16 mouse cellular contexts compared by ENCODE assay signal in the genomic region with DNA sequence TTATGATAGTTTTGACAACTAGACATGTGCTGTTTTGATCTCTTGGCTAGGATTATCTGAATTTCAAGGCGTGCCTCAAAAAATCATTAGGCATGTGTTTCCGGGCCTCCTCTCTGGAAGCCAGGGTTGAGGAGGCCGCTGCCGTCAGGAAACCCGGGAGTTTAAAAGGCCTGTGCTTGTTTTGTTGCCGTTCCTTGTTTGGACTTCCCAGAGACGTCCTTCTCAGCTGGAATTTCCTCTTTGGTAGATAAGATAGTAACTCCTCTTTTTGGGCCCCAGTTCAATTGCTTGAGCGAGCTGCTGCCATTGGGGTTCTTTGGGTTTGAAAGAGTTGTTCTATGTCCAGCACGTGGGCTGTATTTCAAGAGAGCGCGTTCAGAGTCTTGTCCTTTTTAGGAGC. TPM values are rescaled to one million over a fixed set of nuclear protein-coding genes. Genes with fewer than 3 reads are reported as not detected.
A peak's percentile ranks its signal among the peaks of the same experiment; 100 is the strongest.
DNase-seq lines count a peak whose midpoint lies in the region; ATAC-seq and TF ChIP-seq lines count a peak whose summit lies in the region.
"Had no signal": no experiment of that assay in that cellular context is flagged by ENCODE, and none has a peak within 500 bp of the region (broad histone marks: within the 10 kb centered on the region; RNA-seq: fewer than 3 reads in every experiment).

No protein-coding gene starts in this region.

- no peaks in the 10 kb centered on the region for H3K4me1 ChIP-seq in kidney, adult 2 months (ENCODE audit: control insufficient read depth, insufficient read depth, low read length)
- no peaks in the 10 kb centered on the region for H3K4me1 ChIP-seq in kidney, embryonic 16.5 days (ENCODE audit: insufficient read depth, low read length)
- H3K4me1 ChIP-seq in heart, embryonic 10.5 days: peaks cover 21% of the 10 kb centered on the region
- H3K4me1 ChIP-seq in neural tube, embryonic 15.5 days: 0 out of 2 replicates have a peak, but pooled peaks cover 6% of the 10 kb centered on the region
- H3K4me1 ChIP-seq: intestine, embryonic 15.5 days; stomach, embryonic 15.5 days had no signal

- H3K36me3 ChIP-seq in kidney, adult 2 months (ENCODE audit: control insufficient read depth, insufficient read depth, low read length): no peaks in the 10 kb centered on the region
- peaks cover 37% of the 10 kb centered on the region for H3K36me3 ChIP-seq in kidney, embryonic 16.5 days (ENCODE audit: insufficient read depth, low read length)
- H3K36me3 ChIP-seq in heart, embryonic 10.5 days: peaks cover 62% of the 10 kb centered on the region
- no peaks in the 10 kb centered on the region for H3K36me3 ChIP-seq in neural tube, embryonic 15.5 days
- H3K36me3 ChIP-seq: intestine, embryonic 15.5 days; stomach, embryonic 15.5 days had no signal

- no peak for TF ChIP-seq POLR2A in kidney, adult 2 months (IDR thresholded peaks at IDR 0.05; ENCODE audit: low read depth, low read length)

- no peaks in the 10 kb centered on the region for H3K27me3 ChIP-seq in kidney, adult 2 months (replicated peaks; ENCODE audit: control insufficient read depth, insufficient read depth, low read length)
- no peaks in the 10 kb centered on the region for H3K27me3 ChIP-seq in kidney, embryonic 16.5 days (ENCODE audit: insufficient read depth, low read length)
- no peaks in the 10 kb centered on the region for H3K27me3 ChIP-seq in heart, embryonic 10.5 days (ENCODE audit: insufficient read depth, poor library complexity, severe bottlenecking)
- H3K27me3 ChIP-seq in neural tube, embryonic 15.5 days (replicated peaks): no peaks in the 10 kb centered on the region
- H3K27me3 ChIP-seq: intestine, embryonic 15.5 days; stomach, embryonic 15.5 days had no signal

- no peak for TF ChIP-seq CTCF in kidney, adult 2 months (conservative IDR thresholded peaks at IDR 0.05; ENCODE audit: insufficient read depth, insufficient read length, low read depth, low read length)

- H3K4me3 ChIP-seq in kidney, adult 2 months (ENCODE audit: insufficient read depth, low read depth, low read length): no peak overlapping the region
- H3K4me3 ChIP-seq in kidney, embryonic 16.5 days (ENCODE audit: low read length): no peak overlapping the region
- no peak overlapping the region for H3K4me3 ChIP-seq in heart, embryonic 10.5 days
- no peak overlapping the region for H3K4me3 ChIP-seq in neural tube, embryonic 15.5 days (replicated peaks)
- H3K4me3 ChIP-seq: hindbrain, embryonic 10.5 days; intestine, embryonic 15.5 days; stomach, embryonic 15.5 days had no signal

- no peak for ATAC-seq in kidney, embryonic 16.5 days (ENCODE audit: low FRiP score, low TSS enrichment)
- no peak for ATAC-seq in neural tube, embryonic 15.5 days (ENCODE audit: low FRiP score)
- ATAC-seq: intestine, embryonic 15.5 days had no signal

- H3K9me3 ChIP-seq in kidney, embryonic 16.5 days (ENCODE audit: low read length): no peaks in the 10 kb centered on the region
- no peaks in the 10 kb centered on the region for H3K9me3 ChIP-seq in heart, embryonic 10.5 days
- H3K9me3 ChIP-seq in neural tube, embryonic 15.5 days (replicated peaks): no peaks in the 10 kb centered on the region
- H3K9me3 ChIP-seq: hindbrain, embryonic 10.5 days; intestine, embryonic 15.5 days; stomach, embryonic 15.5 days had no signal

- H3K27ac ChIP-seq in kidney, adult 2 months (ENCODE audit: insufficient read depth, low read depth, low read length): peak overlapping the region; percentile 90
- H3K27ac ChIP-seq in kidney, embryonic 16.5 days (ENCODE audit: low read length): no peak overlapping the region
- H3K27ac ChIP-seq in heart, embryonic 10.5 days: peak overlapping the region; percentile 63
- H3K27ac ChIP-seq in neural tube, embryonic 15.5 days (replicated peaks): no peak overlapping the region
- H3K27ac ChIP-seq: hindbrain, embryonic 10.5 days; intestine, embryonic 15.5 days; stomach, embryonic 15.5 days had no signal

- DNase-seq in kidney, adult 2 months: peak; percentile 58
- no peak for DNase-seq in heart, embryonic 10.5 days (ENCODE audit: low spot score)
- DNase-seq in kidney, postnatal 10 days: peak; percentile 31
- peak; percentile 38 for DNase-seq in lung, postnatal 10 days
- DNase-seq in spleen, postnatal 4 days (ENCODE audit: low spot score in 2 of 2): no peak
- DNase-seq in natural killer cell, adult 2 months (ENCODE audit: low spot score in 2 of 2): no peak
- DNase-seq: B cell, adult 2 months; cerebellum, adult 8-10 months; right cerebral cortex, postnatal 4 days; thymus, postnatal 36 days had no signal

- H3K9ac ChIP-seq in kidney, embryonic 16.5 days (replicated peaks; ENCODE audit: low read length): no peak overlapping the region
- no peak overlapping the region for H3K9ac ChIP-seq in neural tube, embryonic 15.5 days (replicated peaks)
- H3K9ac ChIP-seq: intestine, embryonic 15.5 days; stomach, embryonic 15.5 days had no signal

- no peak overlapping the region for H3K4me2 ChIP-seq in kidney, embryonic 16.5 days (replicated peaks; ENCODE audit: low read depth, low read length)
- H3K4me2 ChIP-seq in neural tube, embryonic 15.5 days: no peak overlapping the region
- H3K4me2 ChIP-seq: intestine, embryonic 15.5 days; midbrain, embryonic 11.5 days; stomach, embryonic 15.5 days had no signal

- WGBS in kidney, adult 2 months: 67% methylated on average over 11 of the region's 11 CpGs
- WGBS in kidney, embryonic 16.5 days: 83% methylated on average over 11 of the region's 11 CpGs
- 32% methylated on average over 11 of the region's 11 CpGs for WGBS in heart, embryonic 10.5 days
- 82% methylated on average over 11 of the region's 11 CpGs for WGBS in neural tube, embryonic 15.5 days

RNA-seq across cellular contexts. Expression of a gene that starts 21.2 kb away (rescaled TPM):
- 4.5 and 4.8 TPM in 2 replicates for polyA plus RNA-seq in kidney, adult 2 months (2012; rRNA removed)
- 30.4 and 36.6 TPM in 2 replicates for polyA plus RNA-seq in kidney, embryonic 16.5 days (2015; fragmentation: Nextera tagmentation; extraction: Ambion mirVana)
- polyA plus RNA-seq in heart, embryonic 10.5 days (2016; fragmentation: Nextera tagmentation; extraction: Ambion mirVana): 28.4 and 38.5 TPM in 2 replicates
- polyA plus RNA-seq in neural tube, embryonic 15.5 days (2015; fragmentation: Nextera tagmentation; extraction: Ambion mirVana): 38.8 and 40.1 TPM in 2 replicates

Comparison
In these comparisons a context has a peak if more than half of its experiments do, and no peak if none do; other contexts are left out.
1. H3K27ac ChIP-seq: peak in kidney, adult 2 months (single experiment) and heart, embryonic 10.5 days (single experiment); none in kidney, embryonic 16.5 days (single experiment) and neural tube, embryonic 15.5 days (single experiment).
2. DNase-seq: peak in kidney, adult 2 months (single experiment), kidney, postnatal 10 days (single experiment) and lung, postnatal 10 days (single experiment); none in heart, embryonic 10.5 days (single experiment), spleen, postnatal 4 days (0 of 2) and natural killer cell, adult 2 months (0 of 2).